Mouse (Mus musculus): ENCODE data around the gene Tm9sf2.

DNA sequence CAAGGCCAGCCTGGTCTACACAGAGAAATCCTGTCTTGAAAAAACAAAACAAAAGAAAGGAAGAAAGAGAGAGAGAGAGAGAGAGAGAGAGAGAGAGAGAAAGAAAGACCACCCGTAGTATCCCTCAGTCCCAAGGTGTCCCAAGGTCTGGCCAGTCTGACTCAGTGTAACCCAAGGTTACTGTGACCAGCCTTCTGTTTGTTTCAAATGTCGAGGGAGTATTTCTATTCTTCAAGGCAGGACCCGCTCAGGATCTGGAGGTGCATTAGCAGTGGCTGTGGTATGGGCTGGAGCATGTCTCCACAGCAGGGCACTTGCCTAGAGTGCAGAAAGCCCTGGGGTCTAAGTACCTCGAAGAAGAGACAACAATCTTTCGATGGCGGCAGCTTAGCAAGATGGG lies 90.0 kb downstream of the Tm9sf2 start:
- TF ChIP-seq CTCF (IDR thresholded peaks at IDR 0.05; ENCODE audit: control insufficient read depth, insufficient read depth, insufficient replicate concordance, low read depth, low read length) (no peak), POLR2A (IDR thresholded peaks at IDR 0.05; ENCODE audit: control insufficient read depth, low read depth, low read length) (no peak)

All from testis, adult 2 months (tissue).